Mouse (Mus musculus): ENCODE data around the gene Ifnab. TPM values are rescaled to one million over a fixed set of nuclear protein-coding genes. Genes with fewer than 3 reads are reported as not detected.

Gene Ifnab
- total and polyA plus RNA-seq, 3 experiments: not detected

DNA sequence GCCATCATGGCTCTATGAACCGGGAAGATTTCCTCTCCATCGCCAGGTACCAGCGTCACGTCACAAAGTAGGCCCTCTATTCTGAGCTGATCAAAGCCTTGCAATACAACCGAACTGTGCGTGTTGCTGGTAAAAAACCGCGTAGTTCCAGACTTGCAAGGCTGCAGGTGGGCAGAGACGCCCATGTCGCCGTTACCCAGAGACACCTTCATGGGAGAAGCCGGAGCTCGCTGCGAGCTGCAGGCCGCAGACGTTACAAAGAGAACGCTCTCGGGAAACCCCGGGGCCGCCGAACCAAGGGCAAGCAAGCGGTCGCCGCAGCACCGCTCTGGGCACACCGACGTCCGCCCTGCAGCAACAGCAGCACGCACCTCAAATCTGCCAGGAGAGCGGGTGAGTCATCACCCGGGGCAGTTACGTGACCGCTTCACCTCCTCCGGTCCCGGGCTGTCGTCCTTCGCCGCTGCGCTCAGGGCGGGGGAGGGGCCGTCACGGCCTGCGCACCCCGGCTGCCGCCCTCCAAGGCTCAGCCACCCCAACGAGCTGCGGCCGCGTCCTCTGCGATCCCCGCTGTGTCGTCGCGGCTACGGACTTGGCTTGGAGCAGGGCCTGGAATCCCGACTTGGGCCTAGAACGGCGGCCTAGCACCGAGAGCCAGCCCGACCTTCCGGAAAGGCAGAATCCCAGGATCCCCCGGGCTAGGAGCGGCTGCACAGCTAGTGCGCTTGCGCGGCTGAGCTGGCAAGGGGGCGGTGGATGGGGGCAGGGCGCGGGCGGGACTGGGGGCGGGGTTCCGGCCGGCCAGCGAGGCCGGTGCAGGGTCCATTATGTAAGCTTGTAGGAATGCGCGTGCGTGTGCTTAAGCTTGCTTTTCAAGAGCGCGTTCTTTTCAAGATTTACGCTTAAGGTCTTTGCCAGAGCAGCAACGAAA lies 30.9 kb upstream of the Ifnab start, which contains the start of the genes Gm26566 and Klhl9:
TSS of gene Gm26566 (plus strand) at position 15 of the 931 bp plus-strand sequence.
TSS of gene Klhl9 (minus strand) at position 675 of the 931 bp plus-strand sequence.
- Histone ChIP-seq H3K27me3 (ENCODE audit: control insufficient read depth in 1 of 2, insufficient read depth in 2 of 2, low read length in 2 of 2) (no peaks in the 10 kb centered on the region; a peak in 1 of 4 replicates), H3K4me3 (ENCODE audit: control insufficient read depth in 1 of 2, insufficient read depth in 1 of 2, low read depth in 2 of 2, low read length in 2 of 2) (peak within 1 kb of the TSS; percentile 98 to 99), H3K79me2 (ENCODE audit: control insufficient read depth, insufficient read depth, low read length, poor library complexity) (peaks cover 38% of the 10 kb centered on the region), H3K27ac (ENCODE audit: control insufficient read depth, low read depth, low read length) (peak within 1 kb of the TSS; percentile 89), H3K9ac (ENCODE audit: control insufficient read depth, low read depth, low read length, poor library complexity, severe bottlenecking) (peak within 1 kb of the TSS; percentile 99), H3K9me3 (replicated peaks; ENCODE audit: insufficient read depth, low read length) (no peaks in the 10 kb centered on the region), H3K4me1 (ENCODE audit: control insufficient read depth in 1 of 2, insufficient read depth in 2 of 2, low read length in 2 of 2) (peaks cover 15 to 17% of the 10 kb centered on the region in 2 experiments), H3K36me3 (ENCODE audit: control insufficient read depth in 1 of 2, insufficient read depth in 2 of 2, low read length in 2 of 2) (peaks cover 17 to 22% of the 10 kb centered on the region in 2 experiments; a peak in 3 of 4 replicates)
- DNase-seq (ENCODE audit: low read depth, low spot score): peak; percentile 94
- TF ChIP-seq UBTF (IDR thresholded peaks at IDR 0.05; ENCODE audit: borderline replicate concordance, insufficient read depth, low read depth, low read length) (0 out of 2 replicates have a peak, but pooled peaks have one; percentile 45), MYB (IDR thresholded peaks at IDR 0.05; ENCODE audit: low read depth, low read length) (no peak), TBP (IDR thresholded peaks at IDR 0.05; ENCODE audit: low read depth, low read length) (peak; percentile 57; the same call in 1 of the 2 replicates), MAZ (IDR thresholded peaks at IDR 0.05; ENCODE audit: low read depth, low read length) (0 out of 2 replicates have a peak, but pooled peaks have one; percentile 59), MEF2A (IDR thresholded peaks at IDR 0.05; ENCODE audit: extremely low read depth, insufficient replicate concordance, low read depth, low read length, poor library complexity, severe bottlenecking) (no peak), MXI1 (IDR thresholded peaks at IDR 0.05; ENCODE audit: low read depth, low read length) (peak; percentile 85; the same call in 1 of the 2 replicates), CHD2 (IDR thresholded peaks at IDR 0.05; ENCODE audit: low read length) (0 out of 2 replicates have a peak, but pooled peaks have one; percentile 27), ETS1 (IDR thresholded peaks at IDR 0.05; ENCODE audit: low read depth, low read length) (no peak; the same call in 1 of the 2 replicates), SIN3A (IDR thresholded peaks at IDR 0.05; ENCODE audit: low read length) (peak; percentile 55), TAL1 (IDR thresholded peaks at IDR 0.05; ENCODE audit: low read length) (no peak), POLR2AphosphoS5 (IDR thresholded peaks at IDR 0.05; ENCODE audit: borderline replicate concordance, low read depth, low read length) (no peak), ZKSCAN1 (IDR thresholded peaks at IDR 0.05; ENCODE audit: low read depth, low read length) (no peak), NELFE (IDR thresholded peaks at IDR 0.05; ENCODE audit: low read depth, low read length) (peak; percentile 87), MAX (IDR thresholded peaks at IDR 0.05; ENCODE audit: low read length) (no peak; the same call in 1 of the 2 replicates), ZNF384 (IDR thresholded peaks at IDR 0.05; ENCODE audit: low read depth, low read length) (no peak), BHLHE40 (IDR thresholded peaks at IDR 0.05; ENCODE audit: borderline replicate concordance, low read depth, low read length) (no peak), ZC3H11A (IDR thresholded peaks at IDR 0.05; ENCODE audit: low read depth, low read length) (no peak), KAT2A (conservative IDR thresholded peaks at IDR 0.05; ENCODE audit: low read depth, low read length) (peak; percentile 60), USF2 (IDR thresholded peaks at IDR 0.05; ENCODE audit: borderline replicate concordance in 1 of 2, insufficient read depth in 1 of 2, low read depth in 1 of 2, low read length in 2 of 2) (no peak), RAD21 (IDR thresholded peaks at IDR 0.05; ENCODE audit: low read depth, low read length) (no peak), JUND (IDR thresholded peaks at IDR 0.05; ENCODE audit: low read depth, low read length) (no peak), EP300 (IDR thresholded peaks at IDR 0.05; ENCODE audit: low read depth in 1 of 2, low read length in 2 of 2) (0 out of 4 replicates have a peak, but pooled peaks of 1 of the 2 experiments have one; percentile 4), ELF1 (IDR thresholded peaks at IDR 0.05; ENCODE audit: low read depth, low read length) (peak; percentile 67; the same call in 1 of the 2 replicates), RCOR1 (IDR thresholded peaks at IDR 0.05; ENCODE audit: low read depth, low read length) (0 out of 2 replicates have a peak, but pooled peaks have one; percentile 15), TCF12 (IDR thresholded peaks at IDR 0.05; ENCODE audit: low read depth, low read length) (peak; percentile 59; the same call in 1 of the 2 replicates), SMC3 (IDR thresholded peaks at IDR 0.05; ENCODE audit: low read depth, low read length) (no peak), NRF1 (IDR thresholded peaks at IDR 0.05; ENCODE audit: insufficient read depth, low read depth, low read length, poor library complexity, severe bottlenecking) (peak; percentile 76), CHD1 (IDR thresholded peaks at IDR 0.05; ENCODE audit: low read depth, low read length) (no peak), HCFC1 (IDR thresholded peaks at IDR 0.05; ENCODE audit: low read depth, low read length) (peak; percentile 83), GATA1 (IDR thresholded peaks at IDR 0.05; ENCODE audit: low read depth, low read length) (no peak), POLR2A (IDR thresholded peaks at IDR 0.05; ENCODE audit: control insufficient read depth in 1 of 2, insufficient read depth in 1 of 2, low read depth in 1 of 2, low read length in 2 of 2, poor library complexity in 1 of 2) (peak; percentile 80; a peak in 3 of 4 replicates), ZMIZ1 (IDR thresholded peaks at IDR 0.05; ENCODE audit: low read depth, low read length) (no peak)
